Mouse (Mus musculus): ENCODE measurements at regions not wholly inside any gene's neighbourhood (a gene's known extent, or its start where the extent isn't known, plus 50 kb on each side); places are given as distances from the start of the nearest gene placed in this dataset.
A peak's percentile ranks its signal among the peaks of the same experiment; 100 is the strongest.

- Histone ChIP-seq H3K4me3 (no peak overlapping the region), H3K4me1 (no peaks in the 10 kb centered on the region), H3K9me3 (replicated peaks) (no peaks in the 10 kb centered on the region), H3K27me3 (no peaks in the 10 kb centered on the region), H3K27ac (no peak overlapping the region), H3K9ac (no peak overlapping the region), H3K36me3 (ENCODE audit: poor library complexity, severe bottlenecking) (no peaks in the 10 kb centered on the region), H3K4me2 (no peak overlapping the region)
- no peak for ATAC-seq
- WGBS, result 7% methylated on average over 1 of the region's 1 CpGs
Observed at GRCm38 (mm10) chr1:89207306-89207705, 137.1 kb downstream of the Sh3bp4 start.

- Histone ChIP-seq H3K36me3 (ENCODE audit: poor library complexity, severe bottlenecking) (no peaks in the 10 kb centered on the region), H3K4me2 (no peak overlapping the region), H3K9me3 (replicated peaks) (no peaks in the 10 kb centered on the region), H3K9ac (no peak overlapping the region), H3K27ac (no peak overlapping the region), H3K4me3 (no peak overlapping the region), H3K4me1 (no peaks in the 10 kb centered on the region), H3K27me3 (no peaks in the 10 kb centered on the region)
- ATAC-seq, result no peak
- WGBS, result 86% methylated on average over 6 of the region's 6 CpGs
Observed at GRCm38 (mm10) chr1:89211116-89211515, 140.9 kb downstream of the Sh3bp4 start.

GRCm38 (mm10) chr1:89228426-89228825 lies 158.2 kb downstream of the Sh3bp4 start:
- Histone ChIP-seq H3K27me3 (no peaks in the 10 kb centered on the region), H3K9me3 (replicated peaks) (peaks cover 4% of the 10 kb centered on the region; the same call in 1 of the 2 replicates), H3K36me3 (ENCODE audit: poor library complexity, severe bottlenecking) (no peaks in the 10 kb centered on the region), H3K4me1 (no peaks in the 10 kb centered on the region), H3K9ac (no peak overlapping the region), H3K4me2 (no peak overlapping the region), H3K27ac (no peak overlapping the region), H3K4me3 (no peak overlapping the region)
- 55% methylated on average over 5 of the region's 5 CpGs for WGBS
- ATAC-seq, result no peak

GRCm38 (mm10) chr1:89231756-89232155 lies 161.5 kb downstream of the Sh3bp4 start:
- Histone ChIP-seq H3K9ac (no peak overlapping the region), H3K27ac (no peak overlapping the region), H3K4me1 (peaks cover 7% of the 10 kb centered on the region), H3K4me3 (no peak overlapping the region), H3K4me2 (no peak overlapping the region), H3K36me3 (ENCODE audit: poor library complexity, severe bottlenecking) (no peaks in the 10 kb centered on the region), H3K27me3 (0 out of 2 replicates have a peak, but pooled peaks cover 3% of the 10 kb centered on the region), H3K9me3 (replicated peaks) (no peaks in the 10 kb centered on the region)
- ATAC-seq, result no peak
- WGBS, result 91% methylated on average over 6 of the region's 6 CpGs

GRCm38 (mm10) chr1:89232391-89232790 lies 162.2 kb downstream of the Sh3bp4 start:
- peaks cover 7% of the 10 kb centered on the region for H3K4me1 ChIP-seq

GRCm38 (mm10) chr1:89234895-89235294 lies 164.7 kb downstream of the Sh3bp4 start:
- WGBS, result 78% methylated on average over 8 of the region's 8 CpGs
- Histone ChIP-seq H3K9me3 (replicated peaks) (no peaks in the 10 kb centered on the region), H3K4me3 (no peak overlapping the region), H3K27me3 (0 out of 2 replicates have a peak, but pooled peaks cover 3% of the 10 kb centered on the region), H3K4me2 (no peak overlapping the region), H3K4me1 (peaks cover 7% of the 10 kb centered on the region), H3K9ac (no peak overlapping the region), H3K36me3 (ENCODE audit: poor library complexity, severe bottlenecking) (no peaks in the 10 kb centered on the region), H3K27ac (no peak overlapping the region)
- ATAC-seq, result peak; percentile 16; the same call in 1 of the 2 replicates

More at GRCm38 (mm10) chr1:89232391-89232790, 162.2 kb downstream of the Sh3bp4 start:
- ATAC-seq, result no peak
- no peaks in the 10 kb centered on the region for H3K9me3 ChIP-seq (replicated peaks)
- H3K27ac ChIP-seq, result no peak overlapping the region
- H3K9ac ChIP-seq, result no peak overlapping the region
- H3K4me3 ChIP-seq, result no peak overlapping the region
- WGBS, result 75% methylated on average over 5 of the region's 5 CpGs
- H3K36me3 ChIP-seq (ENCODE audit: poor library complexity, severe bottlenecking), result no peaks in the 10 kb centered on the region
- H3K4me2 ChIP-seq, result no peak overlapping the region
- H3K27me3 ChIP-seq, result 0 out of 2 replicates have a peak, but pooled peaks cover 3% of the 10 kb centered on the region

- Histone ChIP-seq H3K36me3 (ENCODE audit: poor library complexity, severe bottlenecking) (no peaks in the 10 kb centered on the region), H3K27ac (no peak overlapping the region), H3K4me2 (peak overlapping the region; percentile 14; the same call in 1 of the 2 replicates), H3K27me3 (0 out of 2 replicates have a peak, but pooled peaks cover 3% of the 10 kb centered on the region), H3K9ac (no peak overlapping the region), H3K4me3 (no peak overlapping the region), H3K4me1 (peaks cover 7% of the 10 kb centered on the region), H3K9me3 (replicated peaks) (no peaks in the 10 kb centered on the region)
- peak; percentile 79 for ATAC-seq
- WGBS, result 37% methylated on average over 3 of the region's 3 CpGs
Observed at GRCm38 (mm10) chr1:89235296-89235695, 165.1 kb downstream of the Sh3bp4 start.

- H3K9me3 ChIP-seq (replicated peaks), result no peaks in the 10 kb centered on the region
- no peaks in the 10 kb centered on the region for H3K36me3 ChIP-seq (ENCODE audit: poor library complexity, severe bottlenecking)
- no peak overlapping the region for H3K4me3 ChIP-seq
- no peak overlapping the region for H3K4me2 ChIP-seq
- H3K27ac ChIP-seq, result no peak overlapping the region
- peaks cover 7% of the 10 kb centered on the region for H3K4me1 ChIP-seq
- no peak overlapping the region for H3K9ac ChIP-seq
- WGBS, result 64% methylated on average over 5 of the region's 5 CpGs
- H3K27me3 ChIP-seq, result 0 out of 2 replicates have a peak, but pooled peaks cover 3% of the 10 kb centered on the region
- ATAC-seq, result peak; percentile 77; the same call in 1 of the 2 replicates
Observed at GRCm38 (mm10) chr1:89237696-89238095, 167.5 kb downstream of the Sh3bp4 start.

GRCm38 (mm10) chr1:89244598-89244997 lies 174.4 kb downstream of the Sh3bp4 start:
- H3K9ac ChIP-seq, result no peak overlapping the region
- no peaks in the 10 kb centered on the region for H3K36me3 ChIP-seq (ENCODE audit: poor library complexity, severe bottlenecking)
- no peak overlapping the region for H3K27ac ChIP-seq
- ATAC-seq, result no peak
- H3K27me3 ChIP-seq, result no peaks in the 10 kb centered on the region
- H3K9me3 ChIP-seq (replicated peaks), result no peaks in the 10 kb centered on the region
- H3K4me2 ChIP-seq, result no peak overlapping the region
- 91% methylated on average over 8 of the region's 8 CpGs for WGBS
- peaks cover 8% of the 10 kb centered on the region for H3K4me1 ChIP-seq
- no peak overlapping the region for H3K4me3 ChIP-seq

- H3K9me3 ChIP-seq (replicated peaks), result no peaks in the 10 kb centered on the region
- 35% methylated on average over 11 of the region's 11 CpGs for WGBS
Observed at GRCm38 (mm10) chr1:89245202-89246003, 175.2 kb downstream of the Sh3bp4 start.

GRCm38 (mm10) chr1:89251753-89252152 lies 181.5 kb downstream of the Sh3bp4 start:
- no peak for ATAC-seq
- Histone ChIP-seq H3K36me3 (ENCODE audit: poor library complexity, severe bottlenecking) (no peaks in the 10 kb centered on the region), H3K9me3 (replicated peaks) (no peaks in the 10 kb centered on the region), H3K27ac (no peak overlapping the region), H3K4me2 (no peak overlapping the region), H3K4me3 (no peak overlapping the region), H3K9ac (no peak overlapping the region), H3K27me3 (no peaks in the 10 kb centered on the region), H3K4me1 (no peaks in the 10 kb centered on the region)
- WGBS, result 49% methylated on average over 2 of the region's 2 CpGs

More at GRCm38 (mm10) chr1:89245202-89246003, 175.2 kb downstream of the Sh3bp4 start:
- no peaks in the 10 kb centered on the region for H3K27me3 ChIP-seq
- H3K9ac ChIP-seq, result no peak overlapping the region
- ATAC-seq, result peak; percentile 45; the same call in 1 of the 2 replicates
- no peak overlapping the region for H3K4me3 ChIP-seq
- H3K27ac ChIP-seq, result 0 out of 2 replicates have a peak overlapping the region, but pooled peaks have one; percentile 14
- H3K4me1 ChIP-seq, result peaks cover 8% of the 10 kb centered on the region
- H3K4me2 ChIP-seq, result no peak overlapping the region; the same call in 1 of the 2 replicates
- H3K36me3 ChIP-seq (ENCODE audit: poor library complexity, severe bottlenecking), result no peaks in the 10 kb centered on the region

- Histone ChIP-seq H3K27ac (no peak overlapping the region), H3K9ac (no peak overlapping the region), H3K4me1 (no peaks in the 10 kb centered on the region), H3K9me3 (replicated peaks) (no peaks in the 10 kb centered on the region), H3K4me2 (no peak overlapping the region), H3K36me3 (ENCODE audit: poor library complexity, severe bottlenecking) (no peaks in the 10 kb centered on the region), H3K27me3 (no peaks in the 10 kb centered on the region), H3K4me3 (no peak overlapping the region)
- ATAC-seq, result no peak
- 86% methylated on average over 7 of the region's 7 CpGs for whole genome bisulfite sequencing
Observed at GRCm38 (mm10) chr1:89252528-89252927, 182.3 kb downstream of the Sh3bp4 start.

Measured in forebrain, embryonic 13.5 days (tissue).